Mouse (Mus musculus): Measurements from ENCODE around the gene Tpp2.
"Not testable (repeated sequence)": the region's sequence is repeated elsewhere in the genome, so short reads cannot be mapped to it uniquely, and the experiment has no call there.

Gene Tpp2

GRCm38 (mm10) chr1:43933488-43934415 lies at the start of gene Tpp2:
Tpp2 (plus strand) TSS chr1:43933647.
- peak; percentile 99 for DNase-seq (ENCODE audit: low read depth)

- DNase-seq (ENCODE audit: low read depth), result not testable (repeated sequence)
These were observed 45.1 kb upstream of the Tpp2 start for GRCm38 (mm10) chr1:43888358-43888757.

GRCm38 (mm10) chr1:43895742-43896141 lies 37.7 kb upstream of the Tpp2 start:
- peak; percentile 12 for DNase-seq (ENCODE audit: low read depth)

GRCm38 (mm10) chr1:43897131-43897530 lies 36.3 kb upstream of the Tpp2 start:
- DNase-seq (ENCODE audit: low read depth), result no peak

- DNase-seq (ENCODE audit: low read depth), result no peak
These were observed 35.5 kb upstream of the Tpp2 start for GRCm38 (mm10) chr1:43897987-43898386.

- DNase-seq (ENCODE audit: low read depth), result peak; percentile 88
These were observed 34.3 kb upstream of the Tpp2 start for GRCm38 (mm10) chr1:43898991-43899714.

GRCm38 (mm10) chr1:43902417-43902816 lies 31.0 kb upstream of the Tpp2 start:
- DNase-seq (ENCODE audit: low read depth), result no peak

GRCm38 (mm10) chr1:43902855-43903254 lies 30.6 kb upstream of the Tpp2 start:
- DNase-seq (ENCODE audit: low read depth), result peak; percentile 55

- DNase-seq (ENCODE audit: low read depth), result no peak
These were observed 18.0 kb upstream of the Tpp2 start for GRCm38 (mm10) chr1:43915428-43915827.

GRCm38 (mm10) chr1:43916854-43917253 lies 16.6 kb upstream of the Tpp2 start:
- DNase-seq (ENCODE audit: low read depth), result no peak

GRCm38 (mm10) chr1:43934416-43934810 lies 966 bp downstream of the Tpp2 start:
- DNase-seq (ENCODE audit: low read depth), result no peak

GRCm38 (mm10) chr1:43939310-43939709 lies 5.9 kb downstream of the Tpp2 start:
- no peak for DNase-seq (ENCODE audit: low read depth)

GRCm38 (mm10) chr1:43941476-43942217 lies 8.2 kb downstream of the Tpp2 start:
- no peak for DNase-seq (ENCODE audit: low read depth)

- DNase-seq (ENCODE audit: low read depth), result no peak
These were observed 9.4 kb downstream of the Tpp2 start for GRCm38 (mm10) chr1:43942814-43943213.

- peak; percentile 62 for DNase-seq (ENCODE audit: low read depth)
These were observed 20.2 kb downstream of the Tpp2 start for GRCm38 (mm10) chr1:43953679-43954078.

GRCm38 (mm10) chr1:43964381-43964780 lies 30.9 kb downstream of the Tpp2 start:
- DNase-seq (ENCODE audit: low read depth), result no peak

- no peak for DNase-seq (ENCODE audit: low read depth)
These were observed 33.3 kb downstream of the Tpp2 start for GRCm38 (mm10) chr1:43966756-43967155.

GRCm38 (mm10) chr1:43969361-43969760 lies 35.9 kb downstream of the Tpp2 start:
- DNase-seq (ENCODE audit: low read depth), result peak; percentile 78

GRCm38 (mm10) chr1:43971089-43971488 lies 37.6 kb downstream of the Tpp2 start:
- no peak for DNase-seq (ENCODE audit: low read depth)

GRCm38 (mm10) chr1:43996914-43997589 lies 63.6 kb downstream of the Tpp2 start:
- peak; percentile 22 for DNase-seq (ENCODE audit: low read depth)

- no peak for DNase-seq (ENCODE audit: low read depth)
These were observed 71.1 kb downstream of the Tpp2 start for GRCm38 (mm10) chr1:44004513-44004912.

- DNase-seq (ENCODE audit: low read depth), result no peak
These were observed 82.1 kb downstream of the Tpp2 start for GRCm38 (mm10) chr1:44015556-44015955.
